Mouse (Mus musculus): Measurements from ENCODE around the gene Ankrd63. TPM values are rescaled to one million over a fixed set of nuclear protein-coding genes. Genes with fewer than 3 reads are reported as not detected.

Ankrd63 gene
- polyA plus RNA-seq, 1 experiment = 1.8 TPM

DNA sequence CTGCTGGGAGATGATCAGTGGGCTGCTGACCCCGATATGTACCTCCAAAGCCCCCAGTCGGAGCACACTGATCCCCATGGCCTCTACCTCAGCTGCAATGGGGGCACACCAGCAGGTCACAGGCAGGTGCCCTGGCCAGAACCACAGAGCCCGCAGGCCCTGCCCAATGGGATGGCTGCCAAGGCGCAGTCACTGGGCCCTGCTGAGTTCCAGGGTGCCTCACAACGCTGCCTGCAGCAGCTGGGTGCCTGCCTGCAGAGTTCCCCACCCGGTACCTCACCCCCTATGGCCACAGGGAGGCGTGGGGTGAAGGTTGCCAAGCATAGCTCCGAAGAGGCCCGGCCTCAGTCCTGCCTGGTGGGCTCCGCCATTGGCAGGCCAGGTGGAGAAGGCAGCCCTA lies 13.9 kb downstream of the Ankrd63 start:
- Histone ChIP-seq H3K4me3 (ENCODE audit: control insufficient read depth, low read depth, low read length) (no peak overlapping the region), H3K36me3 (ENCODE audit: control insufficient read depth, insufficient read depth, low read length) (no peaks in the 10 kb centered on the region), H3K4me1 (ENCODE audit: control insufficient read depth, insufficient read depth, low read length) (peaks cover 4% of the 10 kb centered on the region), H3K27ac (ENCODE audit: control insufficient read depth, insufficient read depth, low read depth, low read length) (no peak overlapping the region), H3K27me3 (ENCODE audit: control insufficient read depth, insufficient read depth, low read length) (no peaks in the 10 kb centered on the region)
- no peak for TF ChIP-seq CTCF (IDR thresholded peaks at IDR 0.05; ENCODE audit: control insufficient read depth, insufficient read depth, insufficient replicate concordance, low read depth, low read length)
- no peak for TF ChIP-seq POLR2A (IDR thresholded peaks at IDR 0.05; ENCODE audit: control insufficient read depth, low read depth, low read length)

DNA sequence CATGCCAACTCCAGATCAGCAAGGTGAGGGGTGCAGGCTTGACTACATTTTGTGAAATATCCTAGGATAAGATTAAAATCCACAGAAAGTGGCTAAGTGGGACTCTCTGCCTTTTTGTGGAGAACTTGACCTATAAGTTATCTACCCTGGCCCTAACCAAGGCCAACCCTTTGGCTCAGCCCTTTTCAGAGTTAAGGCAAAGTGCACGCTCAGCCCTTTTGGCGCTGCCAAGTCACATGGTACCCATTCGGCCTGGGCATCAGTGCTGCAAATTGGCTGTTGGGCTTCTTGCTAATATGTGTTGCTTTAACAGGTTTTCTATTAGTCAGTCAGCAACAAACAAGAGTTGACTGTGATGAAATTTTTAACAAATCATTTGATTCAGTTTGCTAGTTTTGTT lies 16.0 kb downstream of the Ankrd63 start:
- no peak for TF ChIP-seq POLR2A (IDR thresholded peaks at IDR 0.05; ENCODE audit: control insufficient read depth, low read depth, low read length)
- TF ChIP-seq CTCF (IDR thresholded peaks at IDR 0.05; ENCODE audit: control insufficient read depth, insufficient read depth, insufficient replicate concordance, low read depth, low read length) = no peak
- Histone ChIP-seq H3K36me3 (ENCODE audit: control insufficient read depth, insufficient read depth, low read length) (no peaks in the 10 kb centered on the region), H3K4me1 (ENCODE audit: control insufficient read depth, insufficient read depth, low read length) (peaks cover 6% of the 10 kb centered on the region), H3K27ac (ENCODE audit: control insufficient read depth, insufficient read depth, low read depth, low read length) (no peak overlapping the region), H3K4me3 (ENCODE audit: control insufficient read depth, low read depth, low read length) (no peak overlapping the region), H3K27me3 (ENCODE audit: control insufficient read depth, insufficient read depth, low read length) (no peaks in the 10 kb centered on the region)

DNA sequence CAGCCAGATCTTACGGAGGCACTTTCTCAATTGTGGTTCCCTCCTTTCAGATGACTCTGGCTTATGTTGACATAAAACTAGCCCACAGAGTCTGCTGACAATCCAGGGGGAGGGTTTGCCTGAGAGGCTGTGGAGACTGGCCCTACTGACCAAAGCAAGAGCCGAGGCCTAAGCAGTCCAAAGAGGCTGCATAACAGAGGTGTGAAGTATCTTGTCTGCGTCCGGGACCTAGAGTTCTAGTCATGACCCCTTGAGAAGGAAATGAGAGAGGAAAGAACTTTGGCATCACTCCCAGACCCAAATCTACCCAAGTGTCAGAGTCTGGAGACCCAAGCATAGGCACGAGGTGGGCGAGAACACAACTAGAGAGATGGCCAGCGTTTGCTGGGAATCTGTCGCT lies 17.1 kb downstream of the Ankrd63 start:
- TF ChIP-seq POLR2A (IDR thresholded peaks at IDR 0.05; ENCODE audit: control insufficient read depth, low read depth, low read length) = no peak
- no peak for TF ChIP-seq CTCF (IDR thresholded peaks at IDR 0.05; ENCODE audit: control insufficient read depth, insufficient read depth, insufficient replicate concordance, low read depth, low read length)
- H3K4me1 ChIP-seq (ENCODE audit: control insufficient read depth, insufficient read depth, low read length) = peaks cover 11% of the 10 kb centered on the region
- H3K27me3 ChIP-seq (ENCODE audit: control insufficient read depth, insufficient read depth, low read length) = no peaks in the 10 kb centered on the region
- no peak overlapping the region for H3K27ac ChIP-seq (ENCODE audit: control insufficient read depth, insufficient read depth, low read depth, low read length)
- no peaks in the 10 kb centered on the region for H3K36me3 ChIP-seq (ENCODE audit: control insufficient read depth, insufficient read depth, low read length)
- H3K4me3 ChIP-seq (ENCODE audit: control insufficient read depth, low read depth, low read length) = no peak overlapping the region

DNA sequence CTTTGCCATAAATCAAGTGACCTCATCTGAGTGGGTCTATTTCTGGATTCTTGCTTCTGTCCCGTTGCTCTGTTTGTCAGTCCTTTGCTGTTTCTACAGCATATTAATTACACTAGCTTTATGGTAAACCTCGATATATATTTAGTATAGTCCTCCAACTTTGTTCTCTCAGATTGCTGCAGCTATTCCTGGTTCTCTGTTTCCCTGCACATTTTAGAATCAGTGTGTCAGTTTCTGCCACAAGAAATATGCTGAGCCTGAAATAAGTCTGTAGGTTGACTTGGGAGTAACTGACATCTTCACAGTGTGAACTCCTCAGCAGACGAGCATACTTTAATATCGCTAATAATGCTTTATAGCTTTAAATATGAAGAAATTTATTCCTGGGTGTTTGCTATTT lies 18.7 kb downstream of the Ankrd63 start:
- TF ChIP-seq POLR2A (IDR thresholded peaks at IDR 0.05; ENCODE audit: control insufficient read depth, low read depth, low read length) (no peak), CTCF (IDR thresholded peaks at IDR 0.05; ENCODE audit: control insufficient read depth, insufficient read depth, insufficient replicate concordance, low read depth, low read length) (no peak)
- peaks cover 11% of the 10 kb centered on the region for H3K4me1 ChIP-seq (ENCODE audit: control insufficient read depth, insufficient read depth, low read length)

DNA sequence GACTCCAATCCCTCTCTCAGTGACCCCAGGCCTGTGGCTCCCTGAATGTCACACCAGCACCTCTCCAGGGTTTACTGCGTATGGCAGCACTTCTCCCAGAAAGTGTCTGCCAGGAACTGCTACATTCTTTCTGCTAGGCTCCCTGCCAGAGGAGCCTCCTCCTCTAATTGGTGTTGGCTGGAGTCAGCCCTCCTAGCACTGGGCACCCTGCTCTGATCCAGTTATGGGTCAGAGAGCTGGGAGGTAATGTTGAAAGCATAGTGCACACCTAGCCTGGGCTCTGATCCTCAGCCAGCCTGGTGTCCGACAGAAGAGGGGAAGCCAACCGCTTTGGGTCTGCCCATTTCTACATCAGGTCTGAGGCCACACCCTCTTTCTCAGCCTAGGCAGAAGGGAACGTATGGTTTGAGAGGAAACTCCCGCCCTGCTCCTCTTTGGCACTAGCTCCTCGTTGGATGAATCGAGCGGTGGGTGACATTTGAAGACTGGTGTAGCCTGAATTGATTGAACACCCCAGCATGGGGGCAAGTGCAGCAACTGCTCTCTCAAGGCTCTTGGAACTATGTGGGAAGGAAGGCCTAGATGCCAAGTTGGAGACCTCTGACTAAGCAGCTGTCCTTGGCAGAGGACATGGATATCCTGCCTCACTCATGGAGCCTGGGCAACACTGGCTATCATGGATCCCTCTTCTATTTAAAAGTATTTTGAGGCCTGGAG lies 21.1 kb downstream of the Ankrd63 start:
- no peaks in the 10 kb centered on the region for H3K27me3 ChIP-seq (ENCODE audit: control insufficient read depth, insufficient read depth, low read length)
- TF ChIP-seq CTCF (IDR thresholded peaks at IDR 0.05; ENCODE audit: control insufficient read depth, insufficient read depth, insufficient replicate concordance, low read depth, low read length) (no peak), POLR2A (IDR thresholded peaks at IDR 0.05; ENCODE audit: control insufficient read depth, low read depth, low read length) (no peak)
- H3K4me1 ChIP-seq (ENCODE audit: control insufficient read depth, insufficient read depth, low read length) = peaks cover 16% of the 10 kb centered on the region
- 0 out of 2 replicates have a peak overlapping the region, but pooled peaks have one; percentile 2 for H3K27ac ChIP-seq (ENCODE audit: control insufficient read depth, insufficient read depth, low read depth, low read length)
- no peak overlapping the region for H3K4me3 ChIP-seq (ENCODE audit: control insufficient read depth, low read depth, low read length)
- H3K36me3 ChIP-seq (ENCODE audit: control insufficient read depth, insufficient read depth, low read length) = no peaks in the 10 kb centered on the region

More for the DNA sequence above, 18.7 kb downstream of the Ankrd63 start:
- H3K27me3 ChIP-seq (ENCODE audit: control insufficient read depth, insufficient read depth, low read length) = no peaks in the 10 kb centered on the region
- no peak overlapping the region for H3K4me3 ChIP-seq (ENCODE audit: control insufficient read depth, low read depth, low read length)
- H3K27ac ChIP-seq (ENCODE audit: control insufficient read depth, insufficient read depth, low read depth, low read length) = no peak overlapping the region
- H3K36me3 ChIP-seq (ENCODE audit: control insufficient read depth, insufficient read depth, low read length) = no peaks in the 10 kb centered on the region

DNA sequence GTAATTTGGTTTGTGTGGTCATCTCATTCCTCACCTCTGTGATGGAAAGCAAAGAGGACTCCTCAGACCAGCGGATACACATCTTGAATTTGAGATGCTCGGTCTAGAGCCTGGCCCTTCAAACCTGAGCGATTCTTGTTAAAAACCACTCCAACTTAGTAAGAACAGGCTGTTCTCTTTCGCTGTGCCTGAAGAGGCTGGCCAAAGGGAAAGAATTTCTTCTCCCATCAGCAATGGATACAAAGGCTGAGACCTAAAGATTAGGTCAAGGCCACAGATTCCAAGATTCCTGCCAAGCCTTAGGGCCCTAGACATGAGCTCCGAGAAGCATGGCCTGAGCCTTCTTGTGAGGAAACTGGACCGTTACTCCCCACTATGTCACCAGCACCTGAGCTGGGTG lies 22.8 kb downstream of the Ankrd63 start:
- no peak for TF ChIP-seq POLR2A (IDR thresholded peaks at IDR 0.05; ENCODE audit: control insufficient read depth, low read depth, low read length)
- no peak for TF ChIP-seq CTCF (IDR thresholded peaks at IDR 0.05; ENCODE audit: control insufficient read depth, insufficient read depth, insufficient replicate concordance, low read depth, low read length)
- Histone ChIP-seq H3K36me3 (ENCODE audit: control insufficient read depth, insufficient read depth, low read length) (no peaks in the 10 kb centered on the region), H3K4me3 (ENCODE audit: control insufficient read depth, low read depth, low read length) (no peak overlapping the region), H3K27me3 (ENCODE audit: control insufficient read depth, insufficient read depth, low read length) (no peaks in the 10 kb centered on the region), H3K4me1 (ENCODE audit: control insufficient read depth, insufficient read depth, low read length) (peaks cover 24% of the 10 kb centered on the region), H3K27ac (ENCODE audit: control insufficient read depth, insufficient read depth, low read depth, low read length) (peak overlapping the region; percentile 50)

DNA sequence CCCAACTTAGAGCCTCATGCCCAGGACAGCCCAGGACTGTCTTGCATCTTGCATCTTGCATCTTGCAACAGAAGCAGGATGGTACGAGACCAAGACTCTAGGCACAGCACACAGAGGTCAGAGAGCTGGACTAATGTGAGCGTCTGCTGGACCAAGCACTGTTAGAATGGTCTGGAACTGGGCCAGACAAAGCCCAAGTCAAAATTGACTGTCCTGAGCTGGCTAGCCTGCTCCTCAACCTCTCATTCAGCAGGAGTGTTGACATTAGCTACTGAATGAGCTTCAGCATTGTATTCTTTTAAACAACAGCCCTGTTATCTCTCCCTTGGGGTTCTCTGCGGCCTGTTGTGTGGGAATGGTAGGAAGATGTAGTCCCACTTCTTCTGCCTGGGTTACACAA lies 24.2 kb downstream of the Ankrd63 start:
- H3K4me3 ChIP-seq (ENCODE audit: control insufficient read depth, low read depth, low read length) = no peak overlapping the region
- H3K27me3 ChIP-seq (ENCODE audit: control insufficient read depth, insufficient read depth, low read length) = no peaks in the 10 kb centered on the region

More for the DNA sequence above, 24.2 kb downstream of the Ankrd63 start:
- TF ChIP-seq POLR2A (IDR thresholded peaks at IDR 0.05; ENCODE audit: control insufficient read depth, low read depth, low read length) (no peak), CTCF (IDR thresholded peaks at IDR 0.05; ENCODE audit: control insufficient read depth, insufficient read depth, insufficient replicate concordance, low read depth, low read length) (no peak)
- Histone ChIP-seq H3K4me1 (ENCODE audit: control insufficient read depth, insufficient read depth, low read length) (peaks cover 24% of the 10 kb centered on the region), H3K36me3 (ENCODE audit: control insufficient read depth, insufficient read depth, low read length) (no peaks in the 10 kb centered on the region), H3K27ac (ENCODE audit: control insufficient read depth, insufficient read depth, low read depth, low read length) (no peak overlapping the region; the same call in 1 of the 2 replicates)

All from testis, adult 2 months (tissue).